Mouse (Mus musculus) liver, embryonic 14.5 days (tissue): ENCODE data around the gene Ttll11. TPM values are rescaled to one million over a fixed set of nuclear protein-coding genes. Genes with fewer than 3 reads are reported as not detected.

Experiments
- ATAC-seq: fragments of 200-750 bp; cut with Nextera tagmentation; 2 replicates; pipeline ENCODE4 v1.8.0; 2017; ENCODE audit warnings: moderate number of reproducible peaks, mild to moderate bottlenecking, moderate library complexity; ENCODE audit not compliant: insufficient read depth
- DNase-seq, 3 experiments: peaks; one replicate each; pipeline ENCODE4 v3.0.0-alpha.2; 2012 to 2013; ENCODE audit warnings: low read depth in 3 of 3, low spot score in 3 of 3
- H3K27ac ChIP-seq: fragments of 300-500 bp; sonication (generic); 2 replicates; pipeline ENCODE4 v1.5.1; 2014; ENCODE audit warnings: moderate library complexity, mild to moderate bottlenecking, control low read depth, inconsistent platforms
- H3K27me3 ChIP-seq: fragments of 300-500 bp; sonication (generic); 2 replicates; pipeline ENCODE4 v1.6.1; 2014; ENCODE audit warnings: mild to moderate bottlenecking, low read length, moderate library complexity; ENCODE audit not compliant: control insufficient read depth, insufficient read depth
- H3K36me3 ChIP-seq: fragments of 300-500 bp; sonication (generic); replicated peaks from 2 replicates; pipeline ENCODE4 v1.6.1; 2014; ENCODE audit warnings: low read depth; ENCODE audit not compliant: control insufficient read depth, insufficient read depth
- H3K4me1 ChIP-seq, 2 experiments: fragments of 200-500 bp in 1 of 2; fragments of 300-500 bp in 1 of 2; sonication (generic) in 1 of 2; replicated peaks; 2 replicates each; pipeline ENCODE4 v1.6.1; 2012 to 2014; ENCODE audit warnings: antibody characterized with exemption in 1 of 2, inconsistent platforms in 1 of 2, low read length in 1 of 2; ENCODE audit not compliant: control insufficient read depth in 2 of 2, insufficient read depth in 2 of 2
- H3K4me2 ChIP-seq: fragments of 300-500 bp; sonication (generic); 2 replicates; pipeline ENCODE4 v1.6.1; 2014; ENCODE audit warnings: low read depth, mild to moderate bottlenecking, control low read depth, moderate library complexity
- H3K4me3 ChIP-seq, 2 experiments: fragments of 200-500 bp in 1 of 2; fragments of 300-500 bp in 1 of 2; sonication (generic) in 1 of 2; 2 replicates each; pipeline ENCODE4 v1.5.1; 2012 to 2014; ENCODE audit warnings: low read depth in 2 of 2, low read length in 2 of 2, mild to moderate bottlenecking in 2 of 2, control low read depth in 1 of 2, inconsistent platforms in 1 of 2, moderate library complexity in 1 of 2; ENCODE audit not compliant: insufficient read depth in 1 of 2
- H3K9ac ChIP-seq: fragments of 300-500 bp; sonication (generic); replicated peaks from 2 replicates; pipeline ENCODE4 v1.6.1; 2014; ENCODE audit warnings: mild to moderate bottlenecking, control low read depth, moderate library complexity
- H3K9me3 ChIP-seq: fragments of 300-500 bp; sonication (generic); 2 replicates; pipeline ENCODE4 v1.6.1; 2016; ENCODE audit warnings: low read length, mixed read lengths; ENCODE audit not compliant: control insufficient read depth
- CTCF ChIP-seq: IDR thresholded peaks from 2 replicates; pipeline ENCODE4 v1.5.1; 2016; ENCODE audit warnings: antibody characterized with exemption, low read depth, control low read depth
- EP300 ChIP-seq: IDR thresholded peaks from 2 replicates; pipeline ENCODE4 v1.6.1; 2016; ENCODE audit warnings: antibody characterized with exemption, low read depth
- WGBS: fragments of 180-500 bp; shearing (Covaris S2); extraction: QIAGEN DNeasy Blood & Tissue Kit; methylation state at CpG from one replicate; pipeline ENCODE4 v1.1.7; 2014; ENCODE audit not compliant: insufficient replicate concordance; 5-methylcytosine and 5-hydroxymethylcytosine counted together
- polyA plus RNA-seq, 2 experiments: library from polyadenylated mRNA; depleted of rRNA in 1 of 2; stranded (reverse) in 1 of 2; unstranded in 1 of 2; fragments of >200 nt; fragmentation: Nextera tagmentation in 1 of 2; extraction: Ambion mirVana in 1 of 2; gene quantifications; 2 replicates each; pipeline versions ENCODE4 v1.2.1 to v1.2.3; 2012 to 2014

Gene Ttll11
- polyA plus RNA-seq, 2 experiments: 0.42 to 0.83 TPM

- H3K27ac ChIP-seq: no peak overlapping the region
- 58% methylated on average over 7 of the region's 7 CpGs for WGBS
- H3K9ac ChIP-seq: no peak overlapping the region
- H3K4me1 ChIP-seq: no peaks in the 10 kb centered on the region
- ATAC-seq (no peak), DNase-seq (no peak)
- H3K27me3 ChIP-seq: no peaks in the 10 kb centered on the region
- TF ChIP-seq CTCF (no peak), EP300 (no peak)
- H3K36me3 ChIP-seq: no peaks in the 10 kb centered on the region
- no peak overlapping the region for H3K4me3 ChIP-seq
- H3K4me2 ChIP-seq: no peak overlapping the region
- no peaks in the 10 kb centered on the region for H3K9me3 ChIP-seq
Observed at GRCm38 (mm10) chr2:35875572-35875971, 104.1 kb downstream of the Ttll11 start.

DNA sequence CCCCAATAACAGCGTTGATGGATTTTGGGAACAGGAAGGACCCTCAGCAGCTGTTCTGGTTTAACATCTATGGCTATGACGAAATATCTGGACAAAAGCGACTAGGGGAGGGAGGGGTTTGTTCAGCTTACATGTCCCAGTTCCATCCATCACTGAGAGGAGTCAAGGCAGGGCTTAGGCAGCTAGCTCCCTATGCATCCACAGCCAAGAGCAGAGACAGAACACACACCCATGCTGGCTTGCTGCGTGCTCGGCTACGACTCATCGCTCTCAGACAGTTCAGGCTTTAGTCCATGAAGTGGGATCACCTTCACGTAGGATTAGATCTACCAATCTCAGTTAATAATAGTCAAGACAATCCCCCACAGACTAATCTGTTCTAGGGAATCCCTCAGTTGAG lies 105.3 kb downstream of the Ttll11 start:
- Histone ChIP-seq H3K4me1 (no peaks in the 10 kb centered on the region), H3K4me2 (no peak overlapping the region), H3K4me3 (no peak overlapping the region), H3K27ac (no peak overlapping the region), H3K9ac (no peak overlapping the region), H3K36me3 (no peaks in the 10 kb centered on the region), H3K9me3 (no peaks in the 10 kb centered on the region), H3K27me3 (no peaks in the 10 kb centered on the region)
- ATAC-seq: no peak
- DNase-seq: no peak
- 67% methylated on average over 8 of the region's 8 CpGs for WGBS
- no peak for TF ChIP-seq CTCF
- TF ChIP-seq EP300: no peak

DNA sequence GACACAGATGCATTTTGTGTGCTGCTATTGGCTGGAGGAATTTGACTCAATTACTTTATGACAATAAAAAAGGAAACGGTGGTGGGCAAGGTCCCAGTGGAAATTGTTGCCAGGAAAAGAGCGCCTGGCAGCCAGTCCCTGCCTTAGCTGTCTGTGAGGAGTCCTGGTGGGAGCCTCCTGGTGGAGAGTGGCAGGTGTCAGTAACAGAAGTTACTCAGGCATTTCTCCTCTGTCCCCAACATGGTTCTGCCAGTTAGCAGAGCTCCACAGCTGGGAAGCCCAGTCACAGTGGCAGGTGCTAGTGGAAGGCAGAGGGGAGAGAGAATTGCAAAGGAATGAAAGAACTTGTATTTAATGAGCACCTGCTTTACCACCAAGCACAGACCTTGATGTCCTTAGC lies 110.5 kb downstream of the Ttll11 start:
- Histone ChIP-seq H3K36me3 (no peaks in the 10 kb centered on the region), H3K9ac (no peak overlapping the region), H3K27ac (no peak overlapping the region), H3K27me3 (no peaks in the 10 kb centered on the region), H3K4me1 (no peaks in the 10 kb centered on the region), H3K9me3 (no peaks in the 10 kb centered on the region), H3K4me3 (no peak overlapping the region), H3K4me2 (no peak overlapping the region)
- TF ChIP-seq EP300 (no peak), CTCF (no peak)
- ATAC-seq (no peak), DNase-seq (no peak)
- 41% methylated on average over 2 of the region's 2 CpGs for WGBS

- WGBS: 57% methylated on average over 4 of the region's 4 CpGs
- TF ChIP-seq EP300 (no peak), CTCF (no peak)
- DNase-seq (no peak), ATAC-seq (0 out of 2 replicates have a peak, but pooled peaks have one; percentile 37)
- no peak overlapping the region for H3K9ac ChIP-seq
- no peaks in the 10 kb centered on the region for H3K9me3 ChIP-seq
- no peak overlapping the region for H3K4me2 ChIP-seq
- no peak overlapping the region for H3K27ac ChIP-seq
- no peaks in the 10 kb centered on the region for H3K36me3 ChIP-seq
- H3K4me1 ChIP-seq: peaks cover 0 to 3% of the 10 kb centered on the region in 2 experiments; a peak in 1 of 4 replicates
- H3K4me3 ChIP-seq: no peak overlapping the region
- no peaks in the 10 kb centered on the region for H3K27me3 ChIP-seq
Observed at GRCm38 (mm10) chr2:35863284-35863683, 116.4 kb downstream of the Ttll11 start.

- Histone ChIP-seq H3K27me3 (no peaks in the 10 kb centered on the region), H3K36me3 (no peaks in the 10 kb centered on the region), H3K9ac (no peak overlapping the region), H3K9me3 (no peaks in the 10 kb centered on the region), H3K27ac (no peak overlapping the region), H3K4me3 (no peak overlapping the region), H3K4me1 (peaks cover 0 to 3% of the 10 kb centered on the region in 2 experiments; a peak in 1 of 4 replicates), H3K4me2 (no peak overlapping the region)
- DNase-seq (no peak), ATAC-seq (no peak)
- TF ChIP-seq CTCF (no peak), EP300 (no peak)
- 67% methylated on average over 7 of the region's 7 CpGs for WGBS
Observed at GRCm38 (mm10) chr2:35861185-35861584, 118.5 kb downstream of the Ttll11 start.

GRCm38 (mm10) chr2:35860394-35860744 lies 119.3 kb downstream of the Ttll11 start:
- TF ChIP-seq EP300 (no peak), CTCF (no peak)
- ATAC-seq (no peak), DNase-seq (no peak)
- H3K4me1 ChIP-seq: peaks cover 0 to 3% of the 10 kb centered on the region in 2 experiments; a peak in 1 of 4 replicates
- no peak overlapping the region for H3K4me3 ChIP-seq
- H3K27ac ChIP-seq: no peak overlapping the region
- no peaks in the 10 kb centered on the region for H3K27me3 ChIP-seq
- no peak overlapping the region for H3K9ac ChIP-seq
- WGBS: 26% methylated on average over 10 of the region's 10 CpGs
- no peaks in the 10 kb centered on the region for H3K36me3 ChIP-seq
- no peaks in the 10 kb centered on the region for H3K9me3 ChIP-seq
- no peak overlapping the region for H3K4me2 ChIP-seq
